Mouse (Mus musculus) thymus, adult 2 months (tissue): ENCODE measurements around the gene Tanc1.

Experiments used
- CTCF ChIP-seq: fragments of 200-500 bp; IDR thresholded peaks from 2 replicates; pipeline ENCODE4 v1.5.1; 2012; ENCODE audit warnings: mild to moderate bottlenecking, control low read depth, low read length, moderate library complexity, borderline replicate concordance; ENCODE audit not compliant: control insufficient read depth, poor library complexity, insufficient read depth; ENCODE audit errors: extremely low read depth
- POLR2A ChIP-seq: fragments of 200-500 bp; IDR thresholded peaks from 2 replicates; pipeline ENCODE4 v1.6.1; 2012; ENCODE audit warnings: mild to moderate bottlenecking, low read length, control low read depth, moderate library complexity; ENCODE audit not compliant: control insufficient read depth, poor library complexity, insufficient read depth; ENCODE audit errors: extremely low read depth

GRCm38 (mm10) chr2:59838825-59839224 lies 227.0 kb downstream of the Tanc1 start:
- TF ChIP-seq CTCF (no peak), POLR2A (no peak)
